Mouse (Mus musculus) Patski (cell line): ENCODE data around the gene Gm16181. TPM values are rescaled to one million over a fixed set of nuclear protein-coding genes. Genes with fewer than 3 reads are reported as not detected.

Experiments
- ATAC-seq: fragments of 100-300 bp; one replicate; pipeline ENCODE4 v1.8.0; 2021
- CTCF ChIA-PET: fragments of 350-600 bp; sonication (Branson Sonifier 250); formaldehyde crosslinking; loops from one replicate; lab custom pipeline; 2022; ENCODE audit warnings: inconsistent platforms; lab: Charles Lee
- POLR2A ChIA-PET: fragments of 350-600 bp; sonication (Branson Sonifier 250); formaldehyde crosslinking; loops from one replicate; lab custom pipeline; 2022; ENCODE audit warnings: antibody characterized with exemption, inconsistent platforms; lab: Charles Lee
- DNase-seq: peaks from one replicate; pipeline ENCODE4 v3.0.0-alpha.2; 2011; ENCODE audit warnings: low read depth, low spot score
- H3K27me3 ChIP-seq: fragments of 371-371 bp; one replicate; pipeline ENCODE4 v1.5.1; 2021
- CTCF ChIP-seq: fragments of 100-300 bp; IDR thresholded peaks from one replicate; pipeline ENCODE4 v1.5.1; 2021
- in situ Hi-C: fragments of 300-500 bp; cut with MboI; formaldehyde crosslinking; loops from 3 replicates; pipeline ENCODE4 v1.11.1; 2018; ENCODE audit warnings: low pct_unique_long_range_greater_than_20kb, mixed read lengths
- polyA plus RNA-seq: library from polyadenylated mRNA; unstranded; gene quantifications from one replicate; pipeline ENCODE4 v1.2.3, GENCODE M21; 2021

The Gm16181 gene
- polyA plus RNA-seq, 1 experiment from 2014 or later, result 0.54 TPM

DNA sequence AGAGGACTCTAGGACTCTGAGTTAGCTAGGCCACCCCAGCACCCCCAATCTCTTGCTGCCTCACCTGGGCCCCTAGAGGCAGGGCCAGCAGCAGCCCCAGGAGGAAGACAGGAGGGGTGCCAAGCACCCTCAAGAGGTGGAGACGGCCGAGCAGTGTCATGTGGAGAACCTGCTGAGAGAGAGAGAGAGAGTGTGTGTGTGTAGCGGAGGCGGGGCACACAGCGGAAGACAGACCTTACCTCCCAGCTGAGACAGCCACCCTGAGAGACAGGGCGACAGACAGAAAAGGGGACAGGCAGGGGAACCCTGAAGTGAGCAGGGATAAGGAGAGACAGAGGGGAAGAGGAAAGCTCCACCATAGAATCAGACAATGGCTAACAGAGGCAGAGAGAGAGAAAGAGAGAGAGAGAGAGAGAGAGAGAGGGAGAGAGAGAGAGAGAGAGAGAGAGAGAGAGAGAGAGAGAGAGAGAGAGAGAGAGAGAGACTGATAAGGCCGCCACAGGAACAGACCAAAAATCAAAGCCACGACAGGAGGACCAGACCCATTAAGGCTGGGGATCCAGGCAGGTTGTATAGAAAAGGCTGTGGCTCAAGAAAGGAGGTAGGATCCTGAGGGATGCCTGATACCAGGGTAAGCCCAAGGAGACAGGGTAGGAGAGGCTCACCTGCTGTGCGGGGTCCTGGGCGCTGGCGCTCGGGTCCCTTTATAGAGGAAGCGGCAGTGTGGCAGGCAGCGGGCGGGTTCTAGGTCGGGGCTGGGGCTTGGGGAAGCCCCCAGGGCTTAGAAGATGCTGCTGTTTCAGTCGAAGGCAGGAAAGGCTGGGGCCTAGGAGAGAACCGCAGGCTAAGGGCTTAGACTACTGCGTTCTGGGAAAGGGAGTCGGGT is 15.9 kb upstream of the Gm16181 start, which contains the start of gene Lta:
Gene Lta (minus strand): TSS at position 858 of the 886 bp plus-strand sequence.
- ATAC-seq, result no peak
- H3K27me3 ChIP-seq, result no peaks in the 10 kb centered on the region
- CTCF ChIA-PET, result no interaction called here

DNA sequence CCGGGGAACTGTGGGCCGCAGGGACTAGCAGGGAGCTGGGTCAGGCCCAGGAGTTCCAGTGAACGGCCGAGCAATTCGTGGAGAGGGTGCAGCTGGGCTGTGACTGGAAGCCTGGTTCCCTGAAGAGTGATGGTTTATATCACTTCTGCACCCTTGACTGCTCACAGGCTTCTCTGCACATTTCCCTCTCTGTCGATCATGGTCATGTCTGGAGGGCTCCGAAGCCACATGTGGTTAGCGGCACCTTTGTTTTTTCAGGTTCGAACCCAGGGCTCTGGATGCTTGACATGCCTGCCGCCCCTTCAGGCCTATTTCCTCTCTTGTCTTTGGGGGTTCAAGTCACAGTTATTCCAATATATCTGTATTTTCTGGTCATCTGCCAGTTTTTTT is 15.3 kb upstream of the Gm16181 start:
- in situ Hi-C loops, result no loop called here
- H3K27me3 ChIP-seq, result no peaks in the 10 kb centered on the region
- POLR2A ChIA-PET, result no interaction called here
- no peak for DNase-seq
- TF ChIP-seq CTCF, result no peak
- no peak for ATAC-seq
- CTCF ChIA-PET, result no interaction called here

More for the DNA sequence above, 15.9 kb upstream of the Gm16181 start, which contains the start of gene Lta:
- TF ChIP-seq CTCF, result no peak
- POLR2A ChIA-PET, result interaction anchor here (0.6 kb wide), 1 partner anchor 35 kb away, joined by 3 read pairs; no protein-coding TSS in a partner anchor
- no peak for DNase-seq
- in situ Hi-C loops, result no loop called here

DNA sequence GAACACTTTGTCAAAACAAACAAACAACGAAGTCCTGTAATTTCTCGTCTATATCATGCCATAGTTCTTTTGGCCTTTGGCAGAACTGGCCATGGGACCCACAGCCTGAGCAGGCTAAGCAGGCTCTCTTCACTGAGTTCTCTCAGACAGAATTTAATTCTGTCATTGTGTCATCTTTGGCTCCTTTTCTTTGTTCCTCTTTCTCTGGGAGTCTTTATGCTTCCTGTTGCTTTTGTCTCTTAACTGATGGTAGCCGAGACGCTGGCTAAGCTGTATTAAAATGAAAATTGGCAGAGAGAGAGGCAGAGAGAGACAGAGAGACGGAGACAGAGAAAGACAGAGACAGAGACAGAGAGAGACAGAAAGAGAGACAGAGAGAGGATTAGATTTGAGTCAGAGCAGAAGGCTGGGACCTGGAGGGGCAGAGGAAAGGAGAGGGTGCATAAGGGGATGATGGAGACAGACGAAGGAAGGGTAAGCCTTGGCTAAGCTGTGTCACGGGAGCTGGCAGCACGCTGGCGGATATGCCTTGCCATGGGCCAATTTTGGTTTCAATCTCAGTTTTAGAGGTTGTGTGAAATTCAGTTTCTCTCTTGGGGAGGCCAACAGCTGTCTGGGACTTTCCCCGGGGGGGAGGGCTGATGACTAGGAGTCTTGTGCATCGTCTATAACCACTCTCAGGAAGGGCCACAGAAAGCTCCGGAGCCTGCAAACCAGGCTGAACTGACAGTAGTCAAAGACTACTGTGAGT is 10.7 kb upstream of the Gm16181 start:
- DNase-seq, result no peak
- ChIA-PET POLR2A (no interaction called here), CTCF (interaction anchor here (1.6 kb wide), 1 partner anchor 41 kb away, joined by 7 read pairs; no protein-coding TSS in a partner anchor)
- no peak for TF ChIP-seq CTCF
- no peaks in the 10 kb centered on the region for H3K27me3 ChIP-seq
- no peak for ATAC-seq
- in situ Hi-C loops, result no loop called here

DNA sequence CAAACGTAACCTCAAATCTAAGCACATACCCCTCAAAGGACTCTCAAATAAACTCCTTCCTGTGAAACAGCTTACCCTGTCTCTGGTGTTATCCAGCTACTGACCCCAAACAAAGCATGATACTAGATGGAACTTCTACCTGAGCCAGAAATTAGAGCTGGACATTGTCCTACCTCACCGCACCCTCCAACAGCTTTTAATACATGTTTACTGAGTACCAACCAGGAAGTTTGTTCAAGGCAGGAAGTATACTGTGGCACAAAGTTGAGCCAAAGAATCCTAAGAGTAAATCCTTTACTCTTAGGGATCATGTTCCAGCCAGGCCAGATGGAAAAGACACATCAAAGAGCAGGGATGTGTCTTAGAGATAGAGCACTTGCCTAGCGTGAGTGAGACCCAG is 10.0 kb upstream of the Gm16181 start:
- CTCF ChIA-PET, result interaction anchor here (1.6 kb wide), 1 partner anchor 42 kb away, joined by 7 read pairs; no protein-coding TSS in a partner anchor
- H3K27me3 ChIP-seq, result no peaks in the 10 kb centered on the region
- POLR2A ChIA-PET, result no interaction called here
- no peak for DNase-seq
- ATAC-seq, result no peak
- TF ChIP-seq CTCF, result no peak
- in situ Hi-C loops, result no loop called here

DNA sequence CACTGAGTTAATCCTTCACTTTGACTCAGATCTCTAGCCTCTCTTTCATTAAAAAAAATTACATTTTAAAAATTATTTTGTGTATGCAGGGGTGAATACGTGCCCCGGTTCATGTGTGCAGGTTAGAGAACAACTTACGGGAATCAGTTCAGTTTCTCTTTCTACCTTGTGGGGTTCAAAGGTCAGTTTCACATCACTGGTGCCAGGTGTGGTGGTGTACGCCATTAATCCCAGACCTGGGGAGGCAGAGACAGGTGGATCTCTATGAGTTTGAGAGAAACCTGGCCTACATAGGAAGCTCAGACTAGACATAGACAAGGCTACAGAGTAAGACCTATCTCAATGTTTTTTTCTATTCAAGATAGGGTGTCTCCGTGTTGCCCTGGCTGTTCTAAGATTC is 7.6 kb upstream of the Gm16181 start:
- DNase-seq (no peak), ATAC-seq (no peak)
- H3K27me3 ChIP-seq, result no peaks in the 10 kb centered on the region
- in situ Hi-C loops, result no loop called here
- TF ChIP-seq CTCF, result no peak
- ChIA-PET CTCF (no interaction called here), POLR2A (no interaction called here)

DNA sequence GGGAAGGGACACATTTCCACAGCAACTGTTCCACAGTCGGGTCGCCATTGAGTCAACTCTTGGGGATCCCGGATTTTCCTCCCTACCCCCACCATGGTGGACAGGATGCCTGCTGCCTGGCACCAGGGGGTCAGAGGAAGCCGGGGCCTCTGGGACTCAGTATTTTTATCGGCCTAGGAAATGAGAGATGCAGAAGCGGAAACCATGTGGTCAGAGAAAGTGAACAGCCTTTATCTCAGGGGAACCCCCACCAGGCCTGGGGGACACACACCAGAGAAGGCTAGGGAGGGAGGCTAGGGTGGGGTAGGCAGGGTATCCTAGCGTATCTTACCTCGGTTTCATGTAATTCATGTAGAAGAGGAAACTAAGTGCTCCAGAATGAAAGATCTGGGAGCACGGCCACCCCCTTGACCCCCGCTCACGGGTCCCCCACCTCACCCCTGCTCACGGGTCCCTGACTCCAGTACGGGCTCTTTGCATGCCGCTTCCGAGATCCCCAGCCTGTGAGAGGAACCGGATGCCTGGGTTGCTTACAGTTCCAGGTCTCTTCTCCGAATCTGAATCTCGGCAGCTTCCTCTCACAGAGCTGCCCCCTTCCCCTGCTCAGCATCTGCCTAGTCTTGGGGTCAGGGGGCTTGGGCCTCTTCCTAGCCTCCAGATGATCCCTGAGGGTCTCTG is 2.0 kb upstream of the Gm16181 start:
- ChIA-PET POLR2A (no interaction called here), CTCF (no interaction called here)
- TF ChIP-seq CTCF, result no peak
- no peaks in the 10 kb centered on the region for H3K27me3 ChIP-seq
- DNase-seq (no peak), ATAC-seq (no peak)
- in situ Hi-C loops, result no loop called here

DNA sequence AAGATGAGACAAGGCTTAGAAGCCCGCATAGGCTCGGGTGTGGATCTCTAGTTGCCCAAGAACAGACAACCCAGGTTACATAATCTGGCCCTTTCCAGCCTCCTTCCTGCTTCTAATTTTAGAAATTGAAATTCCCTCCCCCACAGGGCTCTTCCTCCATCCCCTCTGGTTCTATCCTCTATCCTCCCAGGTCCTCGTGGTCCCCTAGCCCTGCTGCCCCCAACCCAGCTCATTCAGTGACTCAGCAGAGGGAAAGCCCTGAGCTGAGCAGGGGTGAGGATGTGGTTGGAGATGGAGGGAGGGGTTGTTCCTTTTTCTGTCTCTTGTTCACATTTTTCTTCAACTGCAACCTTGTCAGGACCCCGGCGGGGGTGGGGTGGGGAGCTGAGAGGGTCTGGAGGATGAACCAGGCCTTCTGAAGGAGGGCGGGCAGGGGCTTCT is 1.0 kb upstream of the Gm16181 start:
- CTCF ChIA-PET, result interaction anchor here (1.2 kb wide), 1 partner anchor 11 kb away, joined by 4 read pairs; no protein-coding TSS in a partner anchor
- POLR2A ChIA-PET, result interaction anchor here (1.1 kb wide), 1 partner anchor 49 kb away, joined by 3 read pairs; no protein-coding TSS in a partner anchor
- DNase-seq (no peak), ATAC-seq (no peak)
- TF ChIP-seq CTCF, result no peak
- no peaks in the 10 kb centered on the region for H3K27me3 ChIP-seq
- in situ Hi-C loops, result no loop called here

DNA sequence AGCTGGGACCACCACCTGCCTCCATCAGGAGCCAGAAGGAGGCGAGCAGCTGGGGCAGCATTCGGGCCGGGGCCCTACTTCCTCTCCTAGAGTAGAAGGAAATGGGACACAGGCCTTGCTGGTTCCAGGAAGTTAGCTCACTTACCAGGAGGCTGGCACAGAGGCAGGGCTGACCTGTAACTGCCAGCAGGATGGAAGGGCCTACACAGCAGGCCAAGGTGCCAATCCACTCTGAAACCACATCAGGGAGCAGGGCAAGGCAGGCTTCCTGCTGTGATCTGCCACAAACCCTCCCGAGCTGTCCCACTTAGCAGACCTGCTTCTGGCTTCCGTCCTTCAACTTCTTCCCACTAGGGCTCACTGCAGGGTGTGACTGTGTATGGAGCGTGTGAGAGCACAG is 1.7 kb downstream of the Gm16181 start:
- in situ Hi-C loops, result no loop called here

DNA sequence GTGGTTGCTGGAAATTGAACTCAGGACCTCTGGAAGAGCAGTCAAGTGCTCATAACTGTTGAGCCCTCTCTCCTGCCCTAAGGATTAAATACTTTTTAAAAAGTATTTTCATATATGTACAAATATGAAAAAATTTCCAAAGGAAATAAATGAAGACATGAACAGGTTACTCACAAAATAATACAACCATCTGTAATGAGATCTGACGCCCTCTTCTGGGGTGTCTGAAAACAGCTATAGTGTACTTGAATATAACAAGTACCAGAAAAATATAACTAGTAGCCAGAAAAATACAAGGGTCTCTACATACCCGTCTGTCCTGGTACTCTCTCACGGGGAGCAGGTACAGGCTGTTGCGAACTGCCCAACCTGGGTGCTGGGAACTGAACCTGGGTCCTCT is 4.0 kb downstream of the Gm16181 start:
- DNase-seq, result no peak
- ChIA-PET POLR2A (no interaction called here), CTCF (interaction anchor here (20.7 kb wide), 1 partner anchor 54 kb away, joined by 239 read pairs; the partner anchor contains the start of gene Aif1)
- no peak for TF ChIP-seq CTCF
- H3K27me3 ChIP-seq, result no peaks in the 10 kb centered on the region
- in situ Hi-C loops, result no loop called here
- no peak for ATAC-seq

More for the DNA sequence above, 1.7 kb downstream of the Gm16181 start:
- ATAC-seq, result no peak
- no peak for DNase-seq
- ChIA-PET CTCF (interaction anchor here (20.7 kb wide), 1 partner anchor 51 kb away, joined by 239 read pairs; the partner anchor contains the start of gene Aif1), POLR2A (no interaction called here)
- TF ChIP-seq CTCF, result no peak
- H3K27me3 ChIP-seq, result no peaks in the 10 kb centered on the region

DNA sequence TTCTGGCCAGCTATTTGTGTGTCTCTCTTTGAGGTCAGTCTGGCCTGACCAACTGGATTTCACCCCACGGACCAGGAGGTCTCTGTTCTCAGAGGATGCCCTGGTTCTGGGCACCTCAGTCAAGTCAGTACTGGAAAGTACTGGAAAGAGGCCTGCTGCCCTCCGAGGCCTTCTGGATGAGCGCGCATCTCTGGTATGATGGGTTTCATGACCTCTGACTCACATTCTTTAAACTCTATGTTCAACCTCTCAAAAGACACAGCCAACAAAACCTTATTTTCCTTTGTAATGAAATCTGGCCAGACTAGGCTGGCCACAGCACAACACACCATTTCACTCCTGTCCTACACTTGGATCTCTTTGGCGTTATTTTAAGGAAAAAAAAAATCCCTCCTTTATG is 4.8 kb downstream of the Gm16181 start:
- CTCF ChIA-PET, result interaction anchor here (0.9 to 20.7 kb wide), 2 partner anchors 47 to 55 kb away, joined by 3 to 239 read pairs; partner anchors contain the start of gene Aif1
- DNase-seq (no peak), ATAC-seq (no peak)
- no peak for TF ChIP-seq CTCF
- POLR2A ChIA-PET, result no interaction called here
- in situ Hi-C loops, result no loop called here
- H3K27me3 ChIP-seq, result no peaks in the 10 kb centered on the region
